Comparison of ENCODE assay signal across 8 mouse cellular contexts in genomic region chr4:135545080-135545511, GRCm38 (mm10). TPM values are rescaled to one million over a fixed set of nuclear protein-coding genes. Genes with fewer than 3 reads are reported as not detected.
DNase-seq lines count a peak whose midpoint lies in the region; ATAC-seq and TF ChIP-seq lines count a peak whose summit lies in the region.

No protein-coding gene starts in this region.

- in situ Hi-C loops in ES-E14 (cut with MboI; ENCODE audit: low sequenced_read_pairs in 2 of 2, unreplicated experiment in 2 of 2), result no loop called here

- no peaks in the 10 kb centered on the region for H3K9me3 ChIP-seq in ES-E14 (ENCODE audit: control insufficient read depth, insufficient read depth, low read depth, low read length)
- H3K9me3 ChIP-seq in heart, embryonic 12.5 days (replicated peaks), result no peaks in the 10 kb centered on the region
- H3K9me3 ChIP-seq in midbrain, embryonic 13.5 days, result no peaks in the 10 kb centered on the region

- peaks cover 19 to 48% of the 10 kb centered on the region in 2 experiments for H3K4me1 ChIP-seq in ES-E14 (ENCODE audit: control insufficient read depth in 2 of 2, insufficient read depth in 2 of 2, low read length in 2 of 2, poor library complexity in 1 of 2)
- H3K4me1 ChIP-seq in heart, embryonic 12.5 days (replicated peaks), result peaks cover 66% of the 10 kb centered on the region
- H3K4me1 ChIP-seq in midbrain, embryonic 13.5 days (replicated peaks), result peaks cover 40% of the 10 kb centered on the region

- peaks cover 8% of the 10 kb centered on the region for H3K36me3 ChIP-seq in ES-E14 (ENCODE audit: control insufficient read depth, insufficient read depth, low read length, poor library complexity, severe bottlenecking)
- H3K36me3 ChIP-seq in heart, embryonic 12.5 days, result no peaks in the 10 kb centered on the region; the same call in 1 of the 2 replicates
- H3K36me3 ChIP-seq in midbrain, embryonic 13.5 days, result no peaks in the 10 kb centered on the region

- 10% methylated on average over 8 of the region's 8 CpGs for WGBS in heart, embryonic 12.5 days
- 28% methylated on average over 8 of the region's 8 CpGs for WGBS in midbrain, embryonic 13.5 days

- peak; percentile 42 for DNase-seq in embryo, embryonic 10.5 days (ENCODE audit: low spot score)
- no peak for DNase-seq in embryo, embryonic 9.5 days (ENCODE audit: extremely low spot score)
- peak; percentile 76 for DNase-seq in ES-E14 (ENCODE audit: low read depth, low spot score)
- peak; percentile 47 to 52 for DNase-seq in kidney, postnatal 4 days
- DNase-seq in adrenal gland, adult 2 months, result no peak
- no peak for DNase-seq in spleen, postnatal 14 days (ENCODE audit: low spot score in 2 of 2)

- H3K27me3 ChIP-seq in heart, embryonic 12.5 days (replicated peaks), result no peaks in the 10 kb centered on the region
- peaks cover 7% of the 10 kb centered on the region; the same call in 1 of the 2 replicates for H3K27me3 ChIP-seq in midbrain, embryonic 13.5 days

- ATAC-seq in heart, embryonic 12.5 days (ENCODE audit: insufficient number of reproducible peaks, low FRiP score), result no peak
- 0 out of 2 replicates have a peak, but pooled peaks have one; percentile 21 for ATAC-seq in midbrain, embryonic 13.5 days

- H3K9ac ChIP-seq in ES-E14 (ENCODE audit: insufficient read depth, low read depth, low read length, poor library complexity, severe bottlenecking), result peak overlapping the region; percentile 46; the same call in 1 of the 2 replicates
- H3K9ac ChIP-seq in heart, embryonic 12.5 days, result peak overlapping the region; percentile 35; the same call in 1 of the 2 replicates
- H3K9ac ChIP-seq in midbrain, embryonic 13.5 days (replicated peaks), result no peak overlapping the region

- peak overlapping the region; percentile 37 to 39; a peak in 3 of 4 replicates for H3K4me3 ChIP-seq in ES-E14 (ENCODE audit: insufficient read depth in 1 of 2, low read depth in 1 of 2, low read length in 2 of 2, poor library complexity in 1 of 2, severe bottlenecking in 1 of 2)
- peak overlapping the region; percentile 21 for H3K4me3 ChIP-seq in heart, embryonic 12.5 days
- no peak overlapping the region for H3K4me3 ChIP-seq in midbrain, embryonic 13.5 days (replicated peaks)

- H3K27ac ChIP-seq in ES-E14 (ENCODE audit: insufficient read depth, low read depth, low read length, poor library complexity, severe bottlenecking), result peak overlapping the region; percentile 80
- peak overlapping the region; percentile 57 for H3K27ac ChIP-seq in heart, embryonic 12.5 days (ENCODE audit: poor library complexity, severe bottlenecking)
- H3K27ac ChIP-seq in midbrain, embryonic 13.5 days, result no peak overlapping the region

- peak overlapping the region; percentile 59 for H3K4me2 ChIP-seq in heart, embryonic 12.5 days
- no peak overlapping the region for H3K4me2 ChIP-seq in midbrain, embryonic 13.5 days (replicated peaks)

TF ChIP-seq in ES-E14, 5 proteins besides CTCF, POLR2A, EP300 and RAD21:
- TF ChIP-seq MAFK (IDR thresholded peaks at IDR 0.05; ENCODE audit: insufficient read depth, low read depth, low read length) (no peak), CHD2 (IDR thresholded peaks at IDR 0.05; ENCODE audit: low read depth, low read length) (no peak), ZC3H11A (IDR thresholded peaks at IDR 0.05; ENCODE audit: borderline replicate concordance, low read depth, low read length) (no peak), HCFC1 (IDR thresholded peaks at IDR 0.05; ENCODE audit: borderline replicate concordance, insufficient read depth, low read length) (no peak), ZNF384 (IDR thresholded peaks at IDR 0.05; ENCODE audit: low read depth, low read length) (no peak)

RNA-seq across cellular contexts. Expression of gene Grhl3, which starts 28.3 kb away (rescaled TPM):
- 6.2 and 6.7 TPM in 2 replicates for total RNA-seq in ES-E14 (2012; rRNA removed)
- 6.0 and 6.8 TPM in 2 replicates for polyA plus RNA-seq in heart, embryonic 12.5 days (2016; fragmentation: Nextera tagmentation; extraction: Ambion mirVana)
- polyA plus RNA-seq in midbrain, embryonic 13.5 days (2015; fragmentation: Nextera tagmentation; extraction: Ambion mirVana), result 2.1 and 2.8 TPM in 2 replicates
- under 1 TPM in 1 of 2 experiments, not detected in 1; 0.10 TPM for total RNA-seq in adrenal gland, adult 2 months (2021)
- polyA plus RNA-seq in adrenal gland, adult 2 months (2012; rRNA removed), result not detected in 2 replicates

RNA-seq across cellular contexts. Expression of gene Nipal3, which starts 50.3 kb away (rescaled TPM):
- 15.3 and 35.0 TPM in 2 replicates for total RNA-seq in ES-E14 (2012; rRNA removed)
- polyA plus RNA-seq in heart, embryonic 12.5 days (2016; fragmentation: Nextera tagmentation; extraction: Ambion mirVana), result 4.0 and 4.2 TPM in 2 replicates
- polyA plus RNA-seq in midbrain, embryonic 13.5 days (2015; fragmentation: Nextera tagmentation; extraction: Ambion mirVana), result 6.8 and 7.5 TPM in 2 replicates
- total RNA-seq in adrenal gland, adult 2 months (2021), result 10 to 100 TPM; 16.0 to 24.6 TPM
- 15.2 and 21.6 TPM in 2 replicates for polyA plus RNA-seq in adrenal gland, adult 2 months (2012; rRNA removed)

RNA-seq across cellular contexts. Expression of gene Stpg1, which starts 50.5 kb away (rescaled TPM):
- total RNA-seq in ES-E14 (2012; rRNA removed), result 0.09 and 0.26 TPM in 2 replicates
- polyA plus RNA-seq in heart, embryonic 12.5 days (2016; fragmentation: Nextera tagmentation; extraction: Ambion mirVana), result 0.31 and 0.47 TPM in 2 replicates
- 0.93 and 1.3 TPM in 2 replicates for polyA plus RNA-seq in midbrain, embryonic 13.5 days (2015; fragmentation: Nextera tagmentation; extraction: Ambion mirVana)
- under 1 TPM; 0.32 to 0.41 TPM for total RNA-seq in adrenal gland, adult 2 months (2021)
- 0.35 and 0.65 TPM in 2 replicates for polyA plus RNA-seq in adrenal gland, adult 2 months (2012; rRNA removed)

Comparison
In these comparisons a context has a peak if more than half of its experiments do, and no peak if none do; other contexts are left out.
1. DNase-seq: peak in embryo, embryonic 10.5 days (single experiment), ES-E14 (single experiment) and kidney, postnatal 4 days (2 of 2); none in embryo, embryonic 9.5 days (single experiment), adrenal gland, adult 2 months (single experiment) and spleen, postnatal 14 days (0 of 2).